16 mouse cellular contexts compared by ENCODE assay signal in genomic region chr9:56899409-56899808, GRCm38 (mm10). TPM values are rescaled to one million over a fixed set of nuclear protein-coding genes. Genes with fewer than 3 reads are reported as not detected.
"Had no signal": no experiment of that assay in that cellular context is flagged by ENCODE, and none has a peak within 500 bp of the region (broad histone marks: within the 10 kb centered on the region; RNA-seq: fewer than 3 reads in every experiment).

No protein-coding gene starts in this region.

- H3K27ac ChIP-seq: intestine, embryonic 15.5 days; limb, embryonic 15.5 days; liver, embryonic 13.5 days; midbrain, embryonic 13.5 days; neural tube, embryonic 12.5 days had no signal

- H3K9me3 ChIP-seq: intestine, embryonic 15.5 days; limb, embryonic 15.5 days; liver, embryonic 13.5 days; midbrain, embryonic 13.5 days; neural tube, embryonic 12.5 days had no signal

- H3K27me3 ChIP-seq: intestine, embryonic 15.5 days; limb, embryonic 15.5 days; liver, embryonic 13.5 days; midbrain, embryonic 13.5 days; neural tube, embryonic 12.5 days had no signal

- DNase-seq: kidney, adult 2 months; kidney, postnatal 25 days; liver, embryonic 13.5 days; lung, adult 18-20 months; thymus, adult 18-20 months; thymus, postnatal 14 days had no signal

- H3K9ac ChIP-seq: intestine, embryonic 15.5 days; liver, embryonic 13.5 days; midbrain, embryonic 13.5 days; neural tube, embryonic 12.5 days had no signal

- H3K4me1 ChIP-seq: midbrain, embryonic 13.5 days had no signal

- H3K4me3 ChIP-seq: intestine, embryonic 15.5 days; layer of hippocampus, adult 2 months; limb, embryonic 15.5 days; liver, embryonic 13.5 days; midbrain, embryonic 13.5 days; neural tube, embryonic 12.5 days had no signal

- ATAC-seq: intestine, embryonic 15.5 days; midbrain, embryonic 13.5 days had no signal

- H3K36me3 ChIP-seq: intestine, embryonic 15.5 days; liver, embryonic 13.5 days; midbrain, embryonic 13.5 days; neural tube, embryonic 12.5 days had no signal

- H3K4me2 ChIP-seq: intestine, embryonic 15.5 days; limb, embryonic 15.5 days; liver, embryonic 13.5 days; midbrain, embryonic 13.5 days; neural tube, embryonic 12.5 days had no signal

RNA-seq across cellular contexts. Expression of gene Cspg4, which starts 34.6 kb away (rescaled TPM):
- total RNA-seq: megakaryocyte-erythroid progenitor cell, adult 5-6 weeks; neutrophil, adult 5-6 weeks had no signal

RNA-seq across cellular contexts. Expression of gene Odf3l1, which starts 34.9 kb away (rescaled TPM):
- total RNA-seq: layer of hippocampus, adult 2 months; layer of hippocampus, postnatal 14 days; left cerebral cortex, adult 18-20 months; left cerebral cortex, postnatal 14 days; megakaryocyte-erythroid progenitor cell, adult 5-6 weeks; neutrophil, adult 5-6 weeks had no signal
- polyA plus RNA-seq: liver, embryonic 13.5 days; midbrain, embryonic 13.5 days; neural tube, embryonic 12.5 days had no signal
